Mouse (Mus musculus) ES-E14 (cell line): ENCODE measurements around the gene Barhl2.

Experiments used
- CHD2 ChIP-seq: IDR thresholded peaks from 2 replicates; pipeline ENCODE4 v1.6.1; 2014; ENCODE audit warnings: mild to moderate bottlenecking, low read depth, low read length, inconsistent platforms
- HCFC1 ChIP-seq: IDR thresholded peaks from 2 replicates; pipeline ENCODE4 v1.6.1; 2012; ENCODE audit warnings: low read length, inconsistent platforms, borderline replicate concordance; ENCODE audit not compliant: insufficient read depth
- MAFK ChIP-seq: IDR thresholded peaks from 2 replicates; pipeline ENCODE4 v1.6.1; 2014; ENCODE audit warnings: mild to moderate bottlenecking, low read depth, low read length, inconsistent platforms; ENCODE audit not compliant: insufficient read depth
- ZC3H11A ChIP-seq: IDR thresholded peaks from 2 replicates; pipeline ENCODE4 v1.6.1; 2012; ENCODE audit warnings: low read depth, mild to moderate bottlenecking, inconsistent platforms, low read length, borderline replicate concordance
- ZNF384 ChIP-seq: IDR thresholded peaks from 2 replicates; pipeline ENCODE4 v1.6.1; 2012; ENCODE audit warnings: low read depth, low read length, inconsistent platforms

DNA sequence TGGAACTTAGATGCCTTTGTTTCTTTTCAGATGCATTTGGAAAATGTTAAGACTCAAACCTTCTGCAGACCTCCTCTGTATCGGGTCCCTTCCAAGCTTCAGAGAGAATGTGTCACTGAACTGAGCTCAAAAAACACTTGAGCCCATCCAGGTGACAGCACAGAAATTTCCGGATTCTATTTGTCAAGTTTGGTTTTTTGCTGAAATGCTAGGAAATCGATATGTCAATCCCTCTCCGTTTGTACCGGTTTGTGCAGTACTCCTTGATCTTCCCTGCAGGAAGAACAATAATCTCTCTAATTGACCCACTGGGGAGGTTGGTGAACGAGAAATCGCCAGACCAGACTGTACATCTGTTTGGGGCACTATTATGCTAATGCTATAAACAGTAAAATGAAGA is 2.0 kb downstream of the Barhl2 start:
- no peak for TF ChIP-seq MAFK
- TF ChIP-seq ZNF384 = no peak
- no peak for TF ChIP-seq CHD2
- no peak for TF ChIP-seq ZC3H11A
- no peak for TF ChIP-seq HCFC1
